Mouse (Mus musculus): ENCODE data around the gene Erich6b. TPM values are rescaled to one million over a fixed set of nuclear protein-coding genes. Genes with fewer than 3 reads are reported as not detected.
A peak's percentile ranks its signal among the peaks of the same experiment; 100 is the strongest.

Gene Erich6b
- total and polyA plus RNA-seq, 3 experiments, result not detected

DNA sequence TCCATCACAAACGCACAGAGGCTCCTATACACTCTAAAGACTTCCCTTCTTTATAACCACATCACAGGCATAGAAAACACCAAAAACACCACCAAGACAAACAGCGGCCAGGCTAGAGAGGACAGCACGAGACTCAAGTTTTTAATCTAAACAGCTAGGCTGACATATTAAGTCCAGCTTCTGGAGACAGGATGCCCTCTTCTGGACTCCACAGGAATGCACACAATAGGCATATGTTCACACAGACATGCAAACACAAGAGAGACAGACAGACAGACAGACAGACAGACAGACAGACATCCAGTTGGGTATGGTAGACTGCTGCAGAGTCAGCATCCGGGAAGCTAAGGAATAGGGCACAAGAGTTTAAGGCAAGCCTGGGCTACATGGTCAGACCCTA, 71.6 kb downstream of the Erich6b start:
- H3K9ac ChIP-seq (ENCODE audit: insufficient read depth, low read depth), result no peak overlapping the region
- no peak overlapping the region for H3K4me2 ChIP-seq (ENCODE audit: insufficient read depth, low read depth, poor library complexity, severe bottlenecking)
- no peak for DNase-seq (ENCODE audit: extremely low read depth)
- H3K27ac ChIP-seq (ENCODE audit: insufficient read depth, low read depth), result no peak overlapping the region
- peaks cover 0 to 5% of the 10 kb centered on the region in 2 experiments; a peak in 1 of 4 replicates for H3K4me1 ChIP-seq (ENCODE audit: control insufficient read depth in 1 of 2, insufficient read depth in 2 of 2)
- peak in 1 of 2 experiments; percentile 38; a peak in 2 of 4 replicates for TF ChIP-seq CTCF (conservative IDR thresholded peaks at IDR 0.05 in 1 of 2, IDR thresholded peaks at IDR 0.05 in 1 of 2; ENCODE audit: low read depth in 2 of 2, low read length in 2 of 2)
- TF ChIP-seq SMC3 (IDR thresholded peaks at IDR 0.05; ENCODE audit: low read depth, low read length), result 0 out of 2 replicates have a peak, but pooled peaks have one; percentile 9
- TF ChIP-seq ZMIZ1 (IDR thresholded peaks at IDR 0.05; ENCODE audit: low read depth, low read length), result no peak
- peaks cover 70 to 94% of the 10 kb centered on the region in 2 experiments for H3K36me3 ChIP-seq (replicated peaks in 1 of 2; ENCODE audit: control insufficient read depth in 1 of 2, insufficient read depth in 1 of 2, low read length in 1 of 2)
- in situ Hi-C loops (cut with MboI; ENCODE audit: low pct_ligation_motif_present, low pct_unique_long_range_greater_than_20kb, low sequenced_read_pairs) (loop anchor here (25.0 kb wide), 1 partner anchor 651 kb away; no protein-coding TSS in a partner anchor), dilution Hi-C loops (cut with MboI; ENCODE audit: extremely low pct_ligation_motif_present, extremely low pct_unique_long_range_greater_than_20kb, low sequenced_read_pairs) (no loop called here)
- H3K79me2 ChIP-seq (replicated peaks; ENCODE audit: control insufficient read depth, extremely low read depth, insufficient read depth, poor library complexity, severe bottlenecking), result no peaks in the 10 kb centered on the region
- H3K4me3 ChIP-seq (replicated peaks in 1 of 3; ENCODE audit: low read depth in 2 of 3, low read length in 2 of 3, poor library complexity in 1 of 3), result no peak overlapping the region
- H3K27me3 ChIP-seq (replicated peaks), result no peaks in the 10 kb centered on the region
- no peaks in the 10 kb centered on the region for H3K9me3 ChIP-seq (replicated peaks; ENCODE audit: low read length)

- H3K36me3 ChIP-seq (replicated peaks in 1 of 2; ENCODE audit: control insufficient read depth in 1 of 2, insufficient read depth in 1 of 2, low read length in 1 of 2), result peaks cover 74 to 96% of the 10 kb centered on the region in 2 experiments
- H3K4me2 ChIP-seq (ENCODE audit: insufficient read depth, low read depth, poor library complexity, severe bottlenecking), result no peak overlapping the region
Observed at GRCm38 (mm10) chr14:75716410-75716809, 74.4 kb downstream of the Erich6b start.

More at GRCm38 (mm10) chr14:75716410-75716809, 74.4 kb downstream of the Erich6b start:
- no peaks in the 10 kb centered on the region for H3K79me2 ChIP-seq (replicated peaks; ENCODE audit: control insufficient read depth, extremely low read depth, insufficient read depth, poor library complexity, severe bottlenecking)
- in situ Hi-C loops (cut with MboI; ENCODE audit: low pct_ligation_motif_present, low pct_unique_long_range_greater_than_20kb, low sequenced_read_pairs) (loop anchor here (25.0 kb wide), 1 partner anchor 654 kb away; no protein-coding TSS in a partner anchor), dilution Hi-C loops (cut with MboI; ENCODE audit: extremely low pct_ligation_motif_present, extremely low pct_unique_long_range_greater_than_20kb, low sequenced_read_pairs) (no loop called here)
- H3K4me1 ChIP-seq (ENCODE audit: control insufficient read depth in 1 of 2, insufficient read depth in 2 of 2), result no peaks in the 10 kb centered on the region
- H3K9me3 ChIP-seq (replicated peaks; ENCODE audit: low read length), result no peaks in the 10 kb centered on the region
- no peaks in the 10 kb centered on the region for H3K27me3 ChIP-seq (replicated peaks)
- H3K9ac ChIP-seq (ENCODE audit: insufficient read depth, low read depth), result no peak overlapping the region
- H3K27ac ChIP-seq (ENCODE audit: insufficient read depth, low read depth), result no peak overlapping the region
- no peak overlapping the region for H3K4me3 ChIP-seq (replicated peaks in 1 of 3; ENCODE audit: low read depth in 2 of 3, low read length in 2 of 3, poor library complexity in 1 of 3)
- TF ChIP-seq JUND (conservative IDR thresholded peaks at IDR 0.05; ENCODE audit: low read depth, low read length) (no peak), EP300 (IDR thresholded peaks at IDR 0.05; ENCODE audit: low read length) (no peak), GABPA (IDR thresholded peaks at IDR 0.05; ENCODE audit: insufficient replicate concordance, low read depth, low read length) (no peak), PAX5 (IDR thresholded peaks at IDR 0.05; ENCODE audit: low read length) (no peak), MXI1 (IDR thresholded peaks at IDR 0.05; ENCODE audit: low read depth, low read length) (no peak), ZMIZ1 (IDR thresholded peaks at IDR 0.05; ENCODE audit: low read depth, low read length) (no peak), SMC3 (IDR thresholded peaks at IDR 0.05; ENCODE audit: low read depth, low read length) (no peak), ETS1 (conservative IDR thresholded peaks at IDR 0.05; ENCODE audit: low read depth, low read length) (no peak), TBP (conservative IDR thresholded peaks at IDR 0.05; ENCODE audit: low read depth, low read length) (no peak), NRF1 (IDR thresholded peaks at IDR 0.05; ENCODE audit: low read depth, low read length) (no peak), CHD1 (IDR thresholded peaks at IDR 0.05; ENCODE audit: low read depth, low read length) (no peak), SIN3A (IDR thresholded peaks at IDR 0.05; ENCODE audit: low read length) (no peak)
- no peak for DNase-seq (ENCODE audit: extremely low read depth)

Other genes starting within 250 kb of the Erich6b start
- gene Siah3, start 186.3 kb upstream of the Erich6b start, total RNA-seq (2012; rRNA removed), result not detected in 2 replicates
- gene Siah3, start 186.3 kb upstream of the Erich6b start, total RNA-seq (2014; rRNA removed), result not detected in 2 replicates
- gene Siah3, start 186.3 kb upstream of the Erich6b start, polyA plus RNA-seq (2012; ENCODE audit: insufficient read length, low read depth), result not detected in 2 replicates
- gene Spert, start 49.1 kb upstream of the Erich6b start, total RNA-seq (2012; rRNA removed), result not detected in 2 replicates
- not detected in 2 replicates for gene Spert, start 49.1 kb upstream of the Erich6b start, total RNA-seq (2014; rRNA removed)
- not detected in 2 replicates for gene Spert, start 49.1 kb upstream of the Erich6b start, polyA plus RNA-seq (2012; ENCODE audit: insufficient read length, low read depth)
- gene Cog3, start 112.3 kb downstream of the Erich6b start, total RNA-seq (2012; rRNA removed), result 15.3 and 16.3 TPM in 2 replicates
- 21.0 and 21.4 TPM in 2 replicates for gene Cog3, start 112.3 kb downstream of the Erich6b start, total RNA-seq (2014; rRNA removed)
- gene Cog3, start 112.3 kb downstream of the Erich6b start, polyA plus RNA-seq (2012; ENCODE audit: insufficient read length, low read depth), result 11.8 and 13.6 TPM in 2 replicates
- 10.7 and 18.2 TPM in 2 replicates for gene Slc25a30, start 144.8 kb downstream of the Erich6b start, total RNA-seq (2012; rRNA removed)
- gene Slc25a30, start 144.8 kb downstream of the Erich6b start, total RNA-seq (2014; rRNA removed), result 15.5 and 17.0 TPM in 2 replicates
- gene Slc25a30, start 144.8 kb downstream of the Erich6b start, polyA plus RNA-seq (2012; ENCODE audit: insufficient read length, low read depth), result 8.3 and 9.6 TPM in 2 replicates
- 698 and 751 TPM in 2 replicates for gene Tpt1, start 202.8 kb downstream of the Erich6b start, total RNA-seq (2012; rRNA removed)
- 1,876 and 2,057 TPM in 2 replicates for gene Tpt1, start 202.8 kb downstream of the Erich6b start, total RNA-seq (2014; rRNA removed)
- 1,607 and 1,716 TPM in 2 replicates for gene Tpt1, start 202.8 kb downstream of the Erich6b start, polyA plus RNA-seq (2012; ENCODE audit: insufficient read length, low read depth)